Mouse (Mus musculus) T-helper 2 cell (primary cell): ENCODE results near the gene Mfsd13b.

Source experiments
- in situ Hi-C: fragments of 300-600 bp; cut with MboI, MseI; formaldehyde crosslinking; loops from one replicate; pipeline ENCODE4 v1.15.1; 2025; ENCODE audit warnings: high pct_unique_total_duplicates

The Mfsd13b gene

GRCm38 (mm10) chr7:121043004-121043403, 60.7 kb downstream of the Mfsd13b start:
- in situ Hi-C loops = no loop called here

- in situ Hi-C loops = no loop called here
These were observed 61.2 kb downstream of the Mfsd13b start for GRCm38 (mm10) chr7:121043510-121043909.

DNA sequence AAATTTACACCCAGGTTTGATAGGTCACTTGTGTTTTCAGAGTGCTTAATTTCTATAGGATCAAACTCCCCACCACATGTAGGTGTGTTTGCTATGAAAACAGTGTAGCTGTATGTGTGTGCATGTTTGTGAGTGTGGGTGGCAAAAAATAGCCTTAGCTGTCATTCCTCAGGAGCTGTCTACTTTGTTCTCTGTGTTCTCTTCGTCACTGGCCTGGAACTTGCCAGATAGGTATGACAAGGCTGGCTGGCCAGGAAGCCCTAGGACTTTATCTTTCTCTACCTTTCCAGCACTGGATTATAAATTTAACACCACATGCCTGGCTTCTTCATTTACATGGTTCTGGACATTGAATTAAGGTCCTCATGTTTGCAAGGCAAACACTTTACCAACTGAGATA, 61.9 kb downstream of the Mfsd13b start:
- in situ Hi-C loops = no loop called here

DNA sequence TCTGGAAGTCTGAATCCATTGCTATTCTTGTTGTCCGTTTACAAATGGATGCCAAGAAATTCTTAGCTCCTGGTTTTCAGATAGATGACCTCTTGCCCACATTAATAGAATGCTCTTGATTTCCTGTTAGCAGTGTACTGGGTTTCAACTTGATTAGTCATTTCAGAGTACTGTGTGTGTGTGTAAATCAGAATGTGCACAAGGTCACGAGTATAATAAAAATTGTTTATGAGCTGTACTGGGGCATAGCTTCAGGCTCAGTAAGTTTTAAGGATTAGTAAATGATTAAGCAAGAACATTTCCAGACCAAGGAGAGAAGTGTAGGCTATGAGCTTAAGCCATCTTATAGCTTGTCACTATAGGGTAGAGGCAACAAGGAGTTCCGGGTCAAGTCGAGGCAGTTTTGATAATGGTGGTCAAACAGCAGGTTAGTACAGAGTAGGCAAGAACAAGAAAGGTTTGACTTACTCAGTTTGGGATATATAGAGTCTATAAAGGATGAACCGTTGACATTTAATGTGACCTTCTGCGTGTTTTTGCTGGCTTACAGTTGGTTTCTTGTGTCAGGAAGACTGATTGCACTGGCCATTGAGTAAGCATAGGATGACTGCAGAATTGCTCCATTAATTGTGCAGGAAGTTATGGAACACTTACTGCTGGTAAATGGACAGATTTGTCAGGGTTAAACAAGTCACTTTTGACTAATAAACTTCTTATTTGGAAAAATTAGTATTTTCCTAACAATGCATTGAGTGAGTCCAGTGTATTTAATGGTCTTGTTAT, 63.6 kb downstream of the Mfsd13b start:
- in situ Hi-C loops = no loop called here

DNA sequence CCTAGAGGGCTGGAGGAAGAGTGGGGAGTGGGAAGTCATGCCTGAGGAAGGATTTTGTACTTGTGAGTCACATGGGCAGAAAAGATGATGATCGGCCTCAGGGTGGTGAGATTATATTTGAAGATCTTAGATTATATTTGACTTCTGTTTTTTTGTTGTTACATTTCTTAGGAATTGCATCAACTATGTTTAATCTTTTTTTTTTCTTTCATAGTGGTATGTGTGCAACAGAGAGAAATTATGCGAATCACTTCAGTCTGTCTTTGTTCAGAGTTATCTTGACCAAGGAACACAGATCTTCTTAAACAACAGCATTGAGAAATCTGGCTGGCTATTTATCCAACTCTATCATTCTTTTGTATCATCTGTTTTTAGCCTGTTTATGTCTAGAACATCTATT, 65.3 kb downstream of the Mfsd13b start:
- in situ Hi-C loops = no loop called here

GRCm38 (mm10) chr7:121053071-121053470, 70.8 kb downstream of the Mfsd13b start:
- in situ Hi-C loops = no loop called here

DNA sequence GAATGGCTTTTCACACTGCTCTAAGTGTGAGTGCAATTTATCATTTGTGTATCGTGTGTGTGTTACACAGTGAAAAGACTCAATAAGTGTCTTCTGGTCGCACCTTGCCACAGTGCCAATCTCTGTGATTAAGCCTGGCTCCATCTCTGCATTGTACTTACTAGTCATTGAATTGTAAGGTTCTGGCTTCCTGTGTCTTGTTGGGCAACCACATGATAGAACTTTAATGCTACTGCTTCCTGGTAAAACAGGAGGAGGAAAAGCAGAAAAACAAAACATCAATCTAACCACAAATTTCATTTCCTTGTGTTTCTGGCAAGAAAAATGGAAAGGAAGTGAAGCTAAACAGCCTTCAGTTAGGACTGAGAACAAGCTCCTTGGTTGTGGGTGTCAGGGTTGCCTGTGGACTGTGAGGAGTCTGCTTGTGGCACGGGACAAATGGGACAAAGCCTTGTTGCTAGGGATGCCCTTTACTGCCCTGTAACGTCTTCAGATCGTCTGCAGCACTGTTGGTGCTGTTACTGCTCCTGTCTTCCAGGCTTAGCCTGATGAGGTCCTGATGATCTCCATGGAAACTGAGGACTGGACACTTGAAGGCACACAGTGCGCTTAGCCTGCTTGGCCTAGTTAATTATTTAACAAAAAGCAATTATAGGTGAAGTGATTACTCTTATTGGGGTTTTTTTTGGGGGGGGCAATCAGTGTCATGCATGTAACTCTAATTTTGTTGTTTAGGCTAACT, 77.3 kb downstream of the Mfsd13b start:
- in situ Hi-C loops = no loop called here

DNA sequence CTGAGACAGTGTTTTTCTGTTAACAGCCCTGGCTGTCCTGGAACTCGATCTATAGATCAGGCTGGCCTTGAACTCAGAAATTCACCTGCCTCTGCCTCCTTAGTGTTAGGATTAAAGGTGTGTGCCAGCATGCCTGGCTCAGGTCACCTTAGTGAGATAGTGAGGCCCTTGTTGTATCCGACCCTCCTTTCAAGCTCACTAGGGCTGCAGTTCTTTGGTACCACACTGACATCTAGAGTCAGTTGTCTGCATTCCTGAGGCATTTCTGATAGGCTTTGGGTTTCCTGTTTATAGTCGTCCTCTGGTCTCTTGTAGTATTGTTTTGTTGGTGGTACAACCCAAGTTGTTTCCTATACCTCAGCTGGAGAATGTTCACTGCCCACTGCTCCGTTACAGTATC, 82.0 kb downstream of the Mfsd13b start:
- in situ Hi-C loops = no loop called here
